Mouse (Mus musculus): ENCODE measurements at regions not wholly inside any gene's neighbourhood (a gene's known extent, or its start where the extent isn't known, plus 50 kb on each side); places are given as distances from the start of the nearest gene placed in this dataset.
A peak's percentile ranks its signal among the peaks of the same experiment; 100 is the strongest.

DNA sequence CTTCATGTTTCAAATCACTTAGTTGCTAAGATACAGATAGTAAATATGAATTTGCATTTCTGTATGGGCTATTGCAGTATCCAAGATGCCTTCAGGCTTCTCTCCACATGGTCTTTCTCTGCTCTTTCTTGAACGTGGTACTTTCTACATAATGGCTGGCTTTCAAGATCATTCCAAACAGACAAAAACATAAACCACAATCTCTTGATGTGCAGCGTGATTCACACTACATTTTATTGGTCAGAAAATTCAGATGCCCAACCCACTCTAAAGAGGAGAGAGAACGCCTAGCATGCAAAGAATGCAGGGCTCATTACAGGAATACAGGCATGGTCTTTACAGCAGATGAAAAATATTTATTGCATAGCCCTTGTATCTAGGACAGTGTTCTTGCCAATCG lies 235.2 kb downstream of the Papss1 start:
- DNase-seq (ENCODE audit: low spot score in 2 of 2), result no peak

DNA sequence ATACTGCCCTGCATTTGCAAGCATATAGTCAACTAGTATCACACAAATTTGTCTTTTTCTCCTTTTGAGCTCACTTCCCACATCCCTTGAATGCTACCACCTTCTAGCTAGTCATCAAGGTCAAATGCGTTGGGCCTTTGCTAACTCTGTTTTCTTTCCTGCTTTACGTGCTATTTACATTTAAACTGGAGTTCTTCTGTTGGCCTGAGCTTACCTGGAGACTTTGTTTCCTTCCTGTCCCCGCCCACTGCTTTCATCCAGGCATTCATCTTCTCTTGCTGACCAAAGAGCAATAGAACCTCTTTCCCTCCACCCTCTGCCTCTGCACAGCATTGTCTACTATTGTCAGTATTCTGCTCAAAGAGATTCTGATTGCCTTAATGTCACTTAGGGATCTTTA lies 237.0 kb downstream of the Papss1 start:
- no peak for DNase-seq (ENCODE audit: low spot score in 2 of 2)

DNA sequence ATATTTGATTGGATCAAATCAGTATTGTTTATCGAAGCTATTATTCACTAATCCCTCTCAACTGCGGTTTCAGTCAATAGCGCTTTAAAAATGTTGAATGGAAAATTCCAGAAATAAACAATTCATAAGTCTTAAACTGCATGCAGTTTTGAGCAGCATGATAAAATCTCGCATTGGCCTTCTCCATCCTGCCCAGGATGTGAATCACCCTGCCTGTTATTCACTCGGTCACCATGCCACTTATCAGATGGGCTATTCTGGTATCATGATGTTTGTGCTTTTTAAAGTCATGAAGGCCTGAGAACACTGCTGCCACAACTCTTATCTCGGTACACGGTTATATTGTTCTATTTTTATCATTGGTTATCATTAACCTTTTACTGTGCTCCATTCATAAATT lies 238.3 kb downstream of the Papss1 start:
- no peak for DNase-seq (ENCODE audit: low spot score in 2 of 2)

- DNase-seq (ENCODE audit: low spot score in 2 of 2), result no peak
Measured at GRCm38 (mm10) chr3:131808127-131808526, 243.6 kb downstream of the Papss1 start.

GRCm38 (mm10) chr3:131812968-131813367 lies 248.4 kb downstream of the Papss1 start:
- DNase-seq (ENCODE audit: low spot score in 2 of 2), result no peak

- DNase-seq (ENCODE audit: low spot score in 2 of 2), result no peak
Measured at GRCm38 (mm10) chr3:131818806-131819205, 254.2 kb downstream of the Papss1 start.

GRCm38 (mm10) chr3:131857442-131857841 lies 227.7 kb upstream of the Dkk2 start:
- no peak for DNase-seq (ENCODE audit: low spot score in 2 of 2)

DNA sequence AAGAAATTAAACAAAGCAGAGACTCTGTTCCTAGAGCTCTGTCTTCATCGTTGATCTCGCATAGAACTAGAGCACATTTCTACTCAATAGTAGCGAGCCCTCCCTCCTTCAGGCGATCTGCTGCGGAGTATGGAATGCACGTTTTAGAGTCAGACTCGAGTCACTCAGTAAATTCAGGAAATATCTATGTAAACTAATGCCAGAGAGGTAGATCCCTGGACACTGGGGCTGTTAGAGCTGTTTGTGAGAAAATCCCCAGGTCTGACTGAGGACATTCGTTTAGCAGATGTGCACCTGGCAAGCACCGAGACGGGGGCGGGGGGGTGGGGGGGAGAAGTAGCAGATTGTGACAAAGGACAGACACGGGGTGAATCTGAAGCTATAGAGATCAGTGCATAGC lies 226.0 kb upstream of the Dkk2 start:
- no peak for DNase-seq (ENCODE audit: low spot score in 2 of 2)

GRCm38 (mm10) chr3:131865106-131865505 lies 220.0 kb upstream of the Dkk2 start:
- no peak for DNase-seq (ENCODE audit: low spot score in 2 of 2)

DNA sequence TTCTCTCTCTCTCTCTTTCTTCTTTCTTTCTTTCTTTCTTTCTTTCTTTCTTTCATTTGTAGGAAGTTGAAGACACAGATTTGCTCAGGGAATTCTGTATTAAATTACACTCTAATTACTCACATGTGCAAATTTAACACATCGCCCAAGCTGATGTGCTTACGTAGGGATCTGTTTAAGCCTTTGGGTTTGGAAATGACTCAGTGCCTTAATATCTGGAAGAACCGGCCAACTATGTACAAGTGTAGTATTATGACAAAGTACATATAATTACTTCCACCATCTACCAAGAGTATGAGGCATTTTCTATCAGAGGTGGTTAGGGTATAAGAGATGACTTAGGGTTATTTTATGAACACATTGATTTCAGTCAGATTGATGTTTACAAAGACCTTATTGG lies 217.8 kb upstream of the Dkk2 start:
- no peak for DNase-seq (ENCODE audit: low spot score in 2 of 2)

DNA sequence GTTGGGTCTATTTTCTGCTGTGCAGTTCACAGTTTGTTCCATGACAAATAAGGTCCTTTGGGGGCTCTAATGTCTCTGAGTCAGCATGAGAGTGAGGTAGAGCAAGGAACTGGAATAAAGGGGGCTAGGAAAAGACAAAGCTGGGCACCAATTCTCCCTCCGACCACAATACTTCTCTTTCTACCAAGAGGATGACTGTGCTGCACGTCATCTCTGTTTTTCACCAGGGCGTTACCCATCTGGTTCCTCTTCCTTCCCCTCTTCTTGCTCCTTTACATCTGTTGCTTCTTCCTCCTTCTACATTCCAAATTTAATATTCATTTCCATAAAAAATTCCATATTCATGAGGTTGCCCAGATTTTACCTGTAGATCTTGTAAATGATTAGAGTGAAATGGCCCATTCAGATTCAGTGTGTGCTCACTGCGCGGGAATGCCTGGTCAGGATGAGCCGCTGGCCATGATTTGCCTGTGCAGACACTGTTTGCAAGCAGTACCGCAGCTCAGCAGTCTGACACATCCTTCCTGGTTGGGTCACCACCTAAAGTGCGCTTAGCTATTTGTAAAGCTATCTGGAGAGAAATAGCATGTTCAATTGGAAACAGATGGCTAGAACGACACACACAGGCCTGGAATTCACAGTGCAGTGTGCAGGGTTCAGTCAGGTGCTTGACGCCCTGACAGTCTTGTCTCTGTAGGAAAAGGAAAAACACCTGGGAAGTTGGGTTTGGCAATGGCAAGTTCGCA lies 216.7 kb upstream of the Dkk2 start:
- DNase-seq (ENCODE audit: low spot score in 2 of 2), result no peak

- DNase-seq (ENCODE audit: low spot score in 2 of 2), result no peak
Measured at GRCm38 (mm10) chr3:131869306-131869705, 215.8 kb upstream of the Dkk2 start.

DNA sequence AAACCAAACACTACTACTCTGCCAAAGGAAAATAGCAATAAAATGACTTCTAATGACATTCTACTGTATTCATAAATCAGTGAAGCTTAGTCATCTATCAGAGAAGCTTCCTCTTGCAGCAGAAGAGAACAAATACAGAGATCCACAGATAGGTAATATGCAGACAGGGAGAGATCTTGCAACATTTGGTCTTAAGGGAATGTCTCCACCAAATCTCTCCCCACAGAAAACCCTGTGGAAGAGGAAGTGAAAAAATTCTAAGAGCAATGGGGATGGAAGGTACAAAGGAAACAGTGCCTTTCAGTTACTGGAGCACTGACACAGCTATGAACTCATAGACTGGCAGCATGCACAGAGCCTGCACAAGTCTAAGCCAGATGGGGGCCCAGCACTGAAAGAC lies 202.4 kb upstream of the Dkk2 start:
- no peak for DNase-seq (ENCODE audit: low spot score in 2 of 2)

GRCm38 (mm10) chr3:131886470-131886869 lies 198.6 kb upstream of the Dkk2 start:
- peak in 1 of 2 experiments; percentile 63 for DNase-seq (ENCODE audit: low spot score in 2 of 2)

DNA sequence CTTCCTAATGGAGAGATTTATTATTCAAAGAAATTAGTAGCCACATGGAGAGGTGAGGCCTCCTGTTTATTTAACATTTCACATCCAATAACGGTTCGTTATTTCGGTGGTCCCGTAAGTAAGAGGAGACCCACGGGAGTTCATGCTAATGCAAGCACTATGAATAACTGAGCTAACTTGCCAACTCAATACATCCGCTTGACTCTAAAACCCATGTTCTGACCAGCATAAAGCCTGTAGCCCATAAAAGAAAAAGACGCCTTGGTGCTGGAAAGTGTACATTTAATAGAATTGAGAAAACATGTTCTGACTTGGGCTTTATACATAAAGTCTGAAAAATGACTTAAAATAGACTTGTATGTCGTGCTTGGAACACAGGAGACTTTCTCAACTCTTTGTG lies 198.1 kb upstream of the Dkk2 start:
- DNase-seq (ENCODE audit: low spot score in 2 of 2), result no peak

- DNase-seq (ENCODE audit: low spot score in 2 of 2), result no peak
Measured at GRCm38 (mm10) chr3:131887670-131888069, 197.4 kb upstream of the Dkk2 start.

DNA sequence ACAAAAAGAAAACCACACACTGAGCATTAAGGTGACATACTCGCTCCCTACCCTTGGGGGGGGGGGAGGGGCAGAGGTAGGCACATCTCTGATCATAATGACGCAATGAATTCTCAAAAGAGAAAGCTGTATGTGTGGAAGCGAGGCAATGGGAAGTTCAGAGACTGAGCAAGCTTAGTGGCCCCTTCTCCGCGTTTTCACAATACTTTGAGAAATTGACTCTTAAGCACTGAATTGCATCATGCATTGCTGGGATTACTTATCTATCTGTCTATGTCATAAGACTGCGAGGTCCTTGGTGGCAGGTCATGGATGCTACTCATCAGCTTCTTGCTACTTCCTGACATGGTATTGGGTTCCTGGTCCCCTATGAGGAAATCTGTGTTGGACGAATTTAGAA lies 193.2 kb upstream of the Dkk2 start:
- DNase-seq (ENCODE audit: low spot score in 2 of 2), result no peak

GRCm38 (mm10) chr3:131893061-131893804 lies 191.9 kb upstream of the Dkk2 start:
- no peak for DNase-seq (ENCODE audit: low spot score in 2 of 2)

- no peak for DNase-seq (ENCODE audit: low spot score in 2 of 2)
Measured at GRCm38 (mm10) chr3:131895057-131895456, 190.0 kb upstream of the Dkk2 start.

- no peak for DNase-seq (ENCODE audit: low spot score in 2 of 2)
Measured at GRCm38 (mm10) chr3:131913534-131913933, 171.6 kb upstream of the Dkk2 start.

DNA sequence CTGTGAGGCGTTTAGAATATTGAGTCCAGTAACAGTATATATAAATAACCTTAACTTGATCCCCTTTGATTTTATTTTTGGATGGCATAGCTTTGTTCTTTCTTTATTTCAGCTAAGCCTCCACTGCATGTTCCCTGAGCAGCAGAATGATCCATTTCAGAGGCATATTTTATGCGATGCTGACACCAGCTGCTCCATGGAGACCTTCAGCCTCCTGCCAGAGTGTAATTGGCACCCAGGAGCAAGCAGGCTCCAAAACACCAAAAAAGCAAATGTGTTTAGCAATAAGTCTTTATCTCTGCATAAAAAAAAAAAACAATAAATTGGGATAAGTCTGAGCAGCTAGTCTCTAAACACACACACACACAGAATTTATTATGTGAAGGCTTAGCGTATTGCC lies 170.7 kb upstream of the Dkk2 start:
- DNase-seq (ENCODE audit: low spot score in 2 of 2), result no peak

- no peak for DNase-seq (ENCODE audit: low spot score in 2 of 2)
Measured at GRCm38 (mm10) chr3:131914997-131915396, 170.1 kb upstream of the Dkk2 start.

DNA sequence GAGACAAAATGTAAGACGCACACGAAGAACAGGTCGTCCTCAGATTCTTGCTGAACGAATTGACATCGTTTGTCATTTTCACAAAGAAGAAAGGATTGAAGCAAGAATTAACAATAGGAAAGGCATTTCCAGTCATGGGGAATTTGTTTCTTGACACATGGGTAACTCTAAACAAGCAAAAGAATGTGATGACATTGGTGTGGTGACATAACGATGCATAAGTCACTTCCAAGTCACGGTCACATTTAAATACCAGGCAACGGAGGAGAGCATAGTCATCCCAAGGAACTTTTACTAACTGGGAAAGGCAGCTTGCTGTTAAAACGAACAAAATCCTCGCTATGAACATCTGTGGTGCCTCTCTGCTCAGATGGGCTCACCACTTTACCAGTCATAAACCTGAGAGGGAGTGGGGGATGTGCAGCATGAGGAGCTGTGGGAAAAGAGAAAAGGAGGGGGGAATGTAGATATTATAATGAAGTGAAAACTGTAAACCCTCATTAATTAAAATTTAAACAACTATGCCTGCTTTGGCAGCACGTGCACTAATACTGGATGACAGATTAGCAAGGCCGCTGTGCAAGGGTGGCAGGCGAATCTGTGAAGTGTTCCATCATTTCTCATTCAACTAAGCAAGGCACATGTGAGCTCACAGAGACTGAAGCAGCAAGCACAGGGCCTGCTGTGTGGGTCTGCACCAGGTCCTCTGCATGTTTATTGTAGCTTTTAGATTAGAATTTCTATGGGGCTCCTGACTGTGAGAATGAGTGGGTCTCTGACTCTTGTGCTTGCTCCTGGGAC lies 167.2 kb upstream of the Dkk2 start:
- no peak for DNase-seq (ENCODE audit: low spot score in 2 of 2)

Data from urinary bladder, postnatal 4 days (tissue).